Mouse (Mus musculus): Measurements from ENCODE around the gene Fkbp2.

DNA sequence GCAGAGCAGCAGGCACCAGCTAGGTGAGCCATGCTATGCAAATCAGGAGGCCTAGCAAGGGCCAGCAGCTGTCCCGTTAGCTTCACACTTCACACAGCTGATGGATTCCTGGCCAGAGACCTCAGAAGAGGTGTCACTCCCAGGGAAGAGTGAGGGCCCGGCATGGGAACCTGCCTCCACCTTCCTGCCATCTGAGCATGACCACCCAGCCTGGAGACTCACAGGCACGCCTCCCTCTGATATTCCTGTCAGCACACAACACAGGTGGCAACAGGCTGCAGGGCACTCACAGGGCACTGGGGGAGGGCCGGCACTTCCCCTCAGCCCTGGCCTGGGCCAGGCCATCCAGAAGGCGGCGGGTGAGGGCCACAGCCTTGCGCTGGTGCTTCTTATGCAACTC lies 24.9 kb downstream of the Fkbp2 start:
- TF ChIP-seq POLR2A (IDR thresholded peaks at IDR 0.05; ENCODE audit: low read depth, low read length) (no peak), USF1 (IDR thresholded peaks at IDR 0.05; ENCODE audit: low read depth, low read length) (no peak), TBP (conservative IDR thresholded peaks at IDR 0.05; ENCODE audit: low read depth, low read length) (no peak), CHD1 (IDR thresholded peaks at IDR 0.05; ENCODE audit: low read depth, low read length) (no peak), USF2 (conservative IDR thresholded peaks at IDR 0.05; ENCODE audit: low read depth, low read length) (no peak), CTCF (conservative IDR thresholded peaks at IDR 0.05 in 1 of 2, IDR thresholded peaks at IDR 0.05 in 1 of 2; ENCODE audit: low read depth in 2 of 2, low read length in 2 of 2) (no peak), JUND (conservative IDR thresholded peaks at IDR 0.05; ENCODE audit: low read depth, low read length) (no peak), ZC3H11A (IDR thresholded peaks at IDR 0.05; ENCODE audit: low read depth, low read length) (no peak), ZMIZ1 (IDR thresholded peaks at IDR 0.05; ENCODE audit: low read depth, low read length) (no peak), TCF12 (IDR thresholded peaks at IDR 0.05; ENCODE audit: low read depth, low read length) (no peak), E2F4 (IDR thresholded peaks at IDR 0.05; ENCODE audit: insufficient replicate concordance, low read depth, low read length) (no peak), CHD2 (IDR thresholded peaks at IDR 0.05; ENCODE audit: low read length) (no peak), MAX (IDR thresholded peaks at IDR 0.05; ENCODE audit: low read length) (no peak)

Measured in CH12.LX (cell line).